Mouse (Mus musculus): Measurements from ENCODE around the gene Hkdc1. TPM values are rescaled to one million over a fixed set of nuclear protein-coding genes. Genes with fewer than 3 reads are reported as not detected.

The Hkdc1 gene
- total RNA-seq, 2 experiments from 2014 or later: 0.09 to 0.14 TPM

- intact Hi-C loops (cut with DNase I; ENCODE audit: low total_unique reads): loop anchor here (5.0 kb wide), 1 partner anchor 58 kb away; no protein-coding TSS in a partner anchor
- no peak for DNase-seq
Observed at GRCm38 (mm10) chr10:62334686-62335422, 87.4 kb downstream of the Hkdc1 start.

- intact Hi-C loops (cut with DNase I; ENCODE audit: low total_unique reads): no loop called here
- no peak for DNase-seq
Observed at GRCm38 (mm10) chr10:62333269-62333668, 89.0 kb downstream of the Hkdc1 start.

Other genes starting within 250 kb of the Hkdc1 start
- gene Tspan15, start 191.2 kb downstream of the Hkdc1 start, total RNA-seq (2021): 10 to 100 TPM; 11.4 TPM
- not detected for gene Tacr2, start 170.1 kb downstream of the Hkdc1 start, total RNA-seq (2021)
- gene Hk1, start 42.6 kb downstream of the Hkdc1 start, total RNA-seq (2021): 10 to 100 TPM; 12.6 to 16.3 TPM
- under 1 TPM; 0.16 to 0.23 TPM for gene 4930507D05Rik, start 27.0 kb upstream of the Hkdc1 start, total RNA-seq (2021)
- 10 to 100 TPM; 16.3 to 17.6 TPM for gene Supv3l1, start 27.2 kb upstream of the Hkdc1 start, total RNA-seq (2021)
- 10 to 100 TPM; 26.3 to 26.6 TPM for gene Vps26a, start 64.3 kb upstream of the Hkdc1 start, total RNA-seq (2021)
- gene Srgn, start 105.0 kb upstream of the Hkdc1 start, total RNA-seq (2021): 10 to 100 TPM; 11.8 to 14.0 TPM
- 10 to 100 TPM; 21.6 to 22.8 TPM for gene Kif1bp, start 156.0 kb upstream of the Hkdc1 start, total RNA-seq (2021)
- gene Ddx21, start 179.8 kb upstream of the Hkdc1 start, total RNA-seq (2021): 10 to 100 TPM; 25.1 to 34.3 TPM
- gene Ddx50, start 228.7 kb upstream of the Hkdc1 start, total RNA-seq (2021): 10 to 100 TPM; 49.2 to 50.9 TPM